Mouse (Mus musculus) midbrain, embryonic 16.5 days (tissue): ENCODE results near the gene Capn10. TPM values are rescaled to one million over a fixed set of nuclear protein-coding genes. Genes with fewer than 3 reads are reported as not detected.

Experiments
- ATAC-seq: fragments of 200-750 bp; cut with Nextera tagmentation; 2 replicates; pipeline ENCODE4 v1.8.0; 2017; ENCODE audit warnings: moderate TSS enrichment
- H3K27ac ChIP-seq: fragments of 300-500 bp; sonication (generic); 2 replicates; pipeline ENCODE4 v1.5.1; 2014; ENCODE audit warnings: mild to moderate bottlenecking, low read length, mixed read lengths
- H3K27me3 ChIP-seq: fragments of 300-500 bp; sonication (generic); 2 replicates; pipeline ENCODE4 v1.6.1; 2014; ENCODE audit warnings: low read depth, low read length, mixed read lengths; ENCODE audit not compliant: control insufficient read depth, insufficient read depth
- H3K36me3 ChIP-seq: fragments of 300-500 bp; sonication (generic); 2 replicates; pipeline ENCODE4 v1.6.1; 2014; ENCODE audit warnings: mild to moderate bottlenecking, low read length, moderate library complexity, mixed read lengths; ENCODE audit not compliant: control insufficient read depth, insufficient read depth
- H3K4me1 ChIP-seq: fragments of 300-500 bp; sonication (generic); 2 replicates; pipeline ENCODE4 v1.6.1; 2014; ENCODE audit warnings: mild to moderate bottlenecking, low read length, mixed read lengths; ENCODE audit not compliant: control insufficient read depth, insufficient read depth
- H3K4me2 ChIP-seq: fragments of 300-500 bp; sonication (generic); 2 replicates; pipeline ENCODE4 v1.6.1; 2014; ENCODE audit warnings: mild to moderate bottlenecking, low read length, mixed read lengths
- H3K4me3 ChIP-seq: fragments of 300-500 bp; sonication (generic); 2 replicates; pipeline ENCODE4 v1.5.1; 2014; ENCODE audit warnings: low read depth, mild to moderate bottlenecking, low read length, moderate library complexity, mixed read lengths
- H3K9ac ChIP-seq: fragments of 300-500 bp; sonication (generic); 2 replicates; pipeline ENCODE4 v1.6.1; 2014; ENCODE audit warnings: low read depth, low read length, mixed read lengths
- H3K9me3 ChIP-seq: fragments of 300-500 bp; sonication (generic); replicated peaks from 2 replicates; pipeline ENCODE4 v1.6.1; 2014; ENCODE audit warnings: mild to moderate bottlenecking, low read length, mixed read lengths; ENCODE audit not compliant: control insufficient read depth, poor library complexity, severe bottlenecking
- WGBS: fragments of 180-500 bp; shearing (Covaris S2); extraction: QIAGEN DNeasy Blood & Tissue Kit; methylation state at CpG from one replicate; pipeline ENCODE4 v1.1.7; 2014; 5-methylcytosine and 5-hydroxymethylcytosine counted together
- polyA plus RNA-seq: library from polyadenylated mRNA; unstranded; fragments of >200 nt; fragmentation: Nextera tagmentation; extraction: Ambion mirVana; gene quantifications from 2 replicates; pipeline ENCODE4 v1.2.1, GENCODE M21; 2015

The Capn10 gene
- polyA plus RNA-seq, 1 experiment from 2014 or later: 65.1 TPM

GRCm38 (mm10) chr1:92935054-92935962 is 1.1 kb downstream of the Capn10 start:
- Histone ChIP-seq H3K27ac (peak overlapping the region; percentile 99), H3K36me3 (peaks cover 21% of the 10 kb centered on the region), H3K27me3 (no peaks in the 10 kb centered on the region), H3K4me2 (peak overlapping the region; percentile 95), H3K4me1 (peaks cover 26% of the 10 kb centered on the region), H3K4me3 (peak overlapping the region; percentile 64), H3K9me3 (no peaks in the 10 kb centered on the region), H3K9ac (peak overlapping the region; percentile 73)
- no peak for ATAC-seq
- WGBS: 13% methylated on average over 10 of the region's 10 CpGs

- H3K4me3 ChIP-seq: peak overlapping the region; percentile 64
- H3K27me3 ChIP-seq: no peaks in the 10 kb centered on the region
- peak overlapping the region; percentile 95 for H3K4me2 ChIP-seq
- WGBS: 38% methylated on average over 2 of the region's 2 CpGs
- no peak for ATAC-seq
- no peaks in the 10 kb centered on the region for H3K9me3 ChIP-seq
- H3K27ac ChIP-seq: no peak overlapping the region
- H3K36me3 ChIP-seq: peaks cover 24% of the 10 kb centered on the region
- peak overlapping the region; percentile 73 for H3K9ac ChIP-seq
- peaks cover 26% of the 10 kb centered on the region for H3K4me1 ChIP-seq
Measured at GRCm38 (mm10) chr1:92935977-92936376, 1.8 kb downstream of the Capn10 start.

GRCm38 (mm10) chr1:92936467-92936866 is 2.3 kb downstream of the Capn10 start:
- no peak for ATAC-seq

GRCm38 (mm10) chr1:92937797-92938196 is 3.6 kb downstream of the Capn10 start:
- Histone ChIP-seq H3K4me3 (no peak overlapping the region), H3K27me3 (no peaks in the 10 kb centered on the region), H3K9me3 (no peaks in the 10 kb centered on the region), H3K4me2 (no peak overlapping the region), H3K36me3 (peaks cover 32% of the 10 kb centered on the region), H3K27ac (no peak overlapping the region), H3K4me1 (peaks cover 26% of the 10 kb centered on the region), H3K9ac (no peak overlapping the region)
- 87% methylated on average over 3 of the region's 3 CpGs for WGBS
- ATAC-seq: no peak

More at GRCm38 (mm10) chr1:92936467-92936866, 2.3 kb downstream of the Capn10 start:
- peak overlapping the region; percentile 95 for H3K4me2 ChIP-seq
- H3K4me1 ChIP-seq: peaks cover 26% of the 10 kb centered on the region
- peaks cover 24% of the 10 kb centered on the region for H3K36me3 ChIP-seq
- no peaks in the 10 kb centered on the region for H3K27me3 ChIP-seq
- 0 out of 2 replicates have a peak overlapping the region, but pooled peaks have one; percentile 5 for H3K9ac ChIP-seq
- no peaks in the 10 kb centered on the region for H3K9me3 ChIP-seq
- WGBS: 76% methylated on average over 3 of the region's 3 CpGs
- no peak overlapping the region for H3K27ac ChIP-seq
- peak overlapping the region; percentile 64; the same call in 1 of the 2 replicates for H3K4me3 ChIP-seq

GRCm38 (mm10) chr1:92939746-92940145 is 5.6 kb downstream of the Capn10 start:
- H3K4me1 ChIP-seq: peaks cover 21% of the 10 kb centered on the region
- H3K9ac ChIP-seq: no peak overlapping the region
- H3K27ac ChIP-seq: no peak overlapping the region
- H3K4me3 ChIP-seq: no peak overlapping the region
- WGBS: 92% methylated on average over 4 of the region's 4 CpGs
- no peaks in the 10 kb centered on the region for H3K9me3 ChIP-seq
- H3K4me2 ChIP-seq: no peak overlapping the region
- H3K27me3 ChIP-seq: no peaks in the 10 kb centered on the region
- H3K36me3 ChIP-seq: peaks cover 40% of the 10 kb centered on the region
- ATAC-seq: no peak

GRCm38 (mm10) chr1:92943219-92943989 is 9.2 kb downstream of the Capn10 start:
- Histone ChIP-seq H3K27me3 (no peaks in the 10 kb centered on the region), H3K9ac (no peak overlapping the region), H3K27ac (no peak overlapping the region), H3K36me3 (peaks cover 66% of the 10 kb centered on the region), H3K4me1 (no peaks in the 10 kb centered on the region), H3K4me2 (no peak overlapping the region), H3K9me3 (no peaks in the 10 kb centered on the region), H3K4me3 (no peak overlapping the region)
- no peak for ATAC-seq
- WGBS: 95% methylated on average over 19 of the region's 19 CpGs

- Histone ChIP-seq H3K4me3 (no peak overlapping the region), H3K9ac (no peak overlapping the region), H3K27ac (no peak overlapping the region), H3K36me3 (peaks cover 46% of the 10 kb centered on the region), H3K9me3 (no peaks in the 10 kb centered on the region), H3K27me3 (no peaks in the 10 kb centered on the region), H3K4me1 (no peaks in the 10 kb centered on the region), H3K4me2 (no peak overlapping the region)
- WGBS: 95% methylated on average over 3 of the region's 3 CpGs
- ATAC-seq: no peak
Measured at GRCm38 (mm10) chr1:92947966-92948365, 13.8 kb downstream of the Capn10 start.

- no peak for ATAC-seq
- H3K27ac ChIP-seq: no peak overlapping the region
Measured at GRCm38 (mm10) chr1:92949426-92949825, 15.2 kb downstream of the Capn10 start.

GRCm38 (mm10) chr1:92950607-92951006 is 16.4 kb downstream of the Capn10 start, which contains the start of gene Gpr35:
Gpr35 (plus strand) TSS chr1:92950865.
- no peaks in the 10 kb centered on the region for H3K27me3 ChIP-seq
- H3K9ac ChIP-seq: no peak within 1 kb of the TSS
- no peak within 1 kb of the TSS for H3K4me3 ChIP-seq
- WGBS: 84% methylated on average over 5 of the region's 5 CpGs
- no peak within 1 kb of the TSS for H3K27ac ChIP-seq
- H3K36me3 ChIP-seq: peaks cover 29% of the 10 kb centered on the region
- no peak within 1 kb of the TSS for H3K4me2 ChIP-seq
- H3K4me1 ChIP-seq: no peaks in the 10 kb centered on the region
- no peak for ATAC-seq
- H3K9me3 ChIP-seq: no peaks in the 10 kb centered on the region

More at GRCm38 (mm10) chr1:92949426-92949825, 15.2 kb downstream of the Capn10 start:
- no peak overlapping the region for H3K9ac ChIP-seq
- no peaks in the 10 kb centered on the region for H3K9me3 ChIP-seq
- H3K36me3 ChIP-seq: peaks cover 40% of the 10 kb centered on the region
- no peaks in the 10 kb centered on the region for H3K27me3 ChIP-seq
- no peak overlapping the region for H3K4me2 ChIP-seq
- H3K4me3 ChIP-seq: no peak overlapping the region
- no peaks in the 10 kb centered on the region for H3K4me1 ChIP-seq
- WGBS: 62% methylated on average over 6 of the region's 6 CpGs
